Mouse (Mus musculus) liver, embryonic 14.5 days (tissue): ENCODE measurements at regions not wholly inside any gene's neighbourhood (a gene's known extent, or its start where the extent isn't known, plus 50 kb on each side); places are given as distances from the start of the nearest gene placed in this dataset.

Experiments used
- ATAC-seq: fragments of 200-750 bp; cut with Nextera tagmentation; 2 replicates; pipeline ENCODE4 v1.8.0; 2017; ENCODE audit warnings: moderate number of reproducible peaks, mild to moderate bottlenecking, moderate library complexity; ENCODE audit not compliant: insufficient read depth
- DNase-seq, 3 experiments: peaks; one replicate each; pipeline ENCODE4 v3.0.0-alpha.2; 2012 to 2013; ENCODE audit warnings: low read depth in 3 of 3, low spot score in 3 of 3
- H3K27ac ChIP-seq: fragments of 300-500 bp; sonication (generic); 2 replicates; pipeline ENCODE4 v1.5.1; 2014; ENCODE audit warnings: moderate library complexity, mild to moderate bottlenecking, control low read depth, inconsistent platforms
- H3K27me3 ChIP-seq: fragments of 300-500 bp; sonication (generic); 2 replicates; pipeline ENCODE4 v1.6.1; 2014; ENCODE audit warnings: mild to moderate bottlenecking, low read length, moderate library complexity; ENCODE audit not compliant: control insufficient read depth, insufficient read depth
- H3K36me3 ChIP-seq: fragments of 300-500 bp; sonication (generic); replicated peaks from 2 replicates; pipeline ENCODE4 v1.6.1; 2014; ENCODE audit warnings: low read depth; ENCODE audit not compliant: control insufficient read depth, insufficient read depth
- H3K4me1 ChIP-seq, 2 experiments: fragments of 200-500 bp in 1 of 2; fragments of 300-500 bp in 1 of 2; sonication (generic) in 1 of 2; replicated peaks; 2 replicates each; pipeline ENCODE4 v1.6.1; 2012 to 2014; ENCODE audit warnings: antibody characterized with exemption in 1 of 2, inconsistent platforms in 1 of 2, low read length in 1 of 2; ENCODE audit not compliant: control insufficient read depth in 2 of 2, insufficient read depth in 2 of 2
- H3K4me2 ChIP-seq: fragments of 300-500 bp; sonication (generic); 2 replicates; pipeline ENCODE4 v1.6.1; 2014; ENCODE audit warnings: low read depth, mild to moderate bottlenecking, control low read depth, moderate library complexity
- H3K4me3 ChIP-seq, 2 experiments: fragments of 200-500 bp in 1 of 2; fragments of 300-500 bp in 1 of 2; sonication (generic) in 1 of 2; 2 replicates each; pipeline ENCODE4 v1.5.1; 2012 to 2014; ENCODE audit warnings: low read depth in 2 of 2, low read length in 2 of 2, mild to moderate bottlenecking in 2 of 2, control low read depth in 1 of 2, inconsistent platforms in 1 of 2, moderate library complexity in 1 of 2; ENCODE audit not compliant: insufficient read depth in 1 of 2
- H3K9ac ChIP-seq: fragments of 300-500 bp; sonication (generic); replicated peaks from 2 replicates; pipeline ENCODE4 v1.6.1; 2014; ENCODE audit warnings: mild to moderate bottlenecking, control low read depth, moderate library complexity
- H3K9me3 ChIP-seq: fragments of 300-500 bp; sonication (generic); 2 replicates; pipeline ENCODE4 v1.6.1; 2016; ENCODE audit warnings: low read length, mixed read lengths; ENCODE audit not compliant: control insufficient read depth
- CTCF ChIP-seq: IDR thresholded peaks from 2 replicates; pipeline ENCODE4 v1.5.1; 2016; ENCODE audit warnings: antibody characterized with exemption, low read depth, control low read depth
- EP300 ChIP-seq: IDR thresholded peaks from 2 replicates; pipeline ENCODE4 v1.6.1; 2016; ENCODE audit warnings: antibody characterized with exemption, low read depth
- WGBS: fragments of 180-500 bp; shearing (Covaris S2); extraction: QIAGEN DNeasy Blood & Tissue Kit; methylation state at CpG from one replicate; pipeline ENCODE4 v1.1.7; 2014; ENCODE audit not compliant: insufficient replicate concordance; 5-methylcytosine and 5-hydroxymethylcytosine counted together

GRCm38 (mm10) chr6:111995823-111996222 lies 277.7 kb upstream of the Lmcd1 start:
- Histone ChIP-seq H3K27ac (no peak overlapping the region), H3K4me2 (no peak overlapping the region), H3K4me3 (no peak overlapping the region), H3K36me3 (no peaks in the 10 kb centered on the region), H3K27me3 (no peaks in the 10 kb centered on the region), H3K4me1 (no peaks in the 10 kb centered on the region), H3K9ac (no peak overlapping the region), H3K9me3 (no peaks in the 10 kb centered on the region)
- no peak for DNase-seq
- TF ChIP-seq EP300 (no peak), CTCF (no peak)
- ATAC-seq, result no peak
- 62% methylated on average over 3 of the region's 3 CpGs for WGBS

GRCm38 (mm10) chr6:112003784-112004471 lies 269.6 kb upstream of the Lmcd1 start:
- Histone ChIP-seq H3K9ac (no peak overlapping the region), H3K4me3 (no peak overlapping the region), H3K9me3 (no peaks in the 10 kb centered on the region), H3K27me3 (no peaks in the 10 kb centered on the region), H3K4me1 (no peaks in the 10 kb centered on the region), H3K27ac (no peak overlapping the region), H3K36me3 (no peaks in the 10 kb centered on the region), H3K4me2 (no peak overlapping the region)
- DNase-seq (no peak), ATAC-seq (no peak)
- WGBS, result 54% methylated on average over 3 of the region's 3 CpGs
- TF ChIP-seq CTCF (no peak), EP300 (no peak)

- Histone ChIP-seq H3K4me1 (no peaks in the 10 kb centered on the region), H3K36me3 (no peaks in the 10 kb centered on the region), H3K9ac (no peak overlapping the region), H3K27ac (no peak overlapping the region), H3K9me3 (no peaks in the 10 kb centered on the region), H3K4me3 (no peak overlapping the region), H3K4me2 (no peak overlapping the region), H3K27me3 (no peaks in the 10 kb centered on the region)
- no peak for ATAC-seq
- 24% methylated on average over 1 of the region's 1 CpGs for WGBS
- TF ChIP-seq CTCF, result no peak
- no peak for TF ChIP-seq EP300
- DNase-seq, result no peak
Measured at GRCm38 (mm10) chr6:112026261-112027205, 247.0 kb upstream of the Lmcd1 start.

- H3K9me3 ChIP-seq, result no peaks in the 10 kb centered on the region
- H3K4me3 ChIP-seq, result no peak overlapping the region
- ATAC-seq (no peak), DNase-seq (no peak)
- no peaks in the 10 kb centered on the region for H3K27me3 ChIP-seq
- H3K9ac ChIP-seq, result no peak overlapping the region
- WGBS, result 50% methylated on average over 6 of the region's 6 CpGs
- H3K4me1 ChIP-seq, result no peaks in the 10 kb centered on the region
- no peak overlapping the region for H3K27ac ChIP-seq
- H3K36me3 ChIP-seq, result no peaks in the 10 kb centered on the region
- TF ChIP-seq CTCF (no peak), EP300 (no peak)
- H3K4me2 ChIP-seq, result no peak overlapping the region
Measured at GRCm38 (mm10) chr6:112050548-112051184, 222.9 kb upstream of the Lmcd1 start.

GRCm38 (mm10) chr6:112052193-112052592 lies 221.4 kb upstream of the Lmcd1 start:
- DNase-seq (no peak), ATAC-seq (no peak)
- Histone ChIP-seq H3K9me3 (no peaks in the 10 kb centered on the region), H3K4me1 (no peaks in the 10 kb centered on the region), H3K27ac (no peak overlapping the region), H3K4me2 (no peak overlapping the region), H3K9ac (no peak overlapping the region), H3K27me3 (no peaks in the 10 kb centered on the region), H3K4me3 (no peak overlapping the region), H3K36me3 (no peaks in the 10 kb centered on the region)
- 70% methylated on average over 6 of the region's 6 CpGs for WGBS
- TF ChIP-seq CTCF (no peak), EP300 (no peak)
